Mouse (Mus musculus): ENCODE results near the gene Rasgef1b. TPM values are rescaled to one million over a fixed set of nuclear protein-coding genes. Genes with fewer than 3 reads are reported as not detected.

Gene Rasgef1b
- polyA plus RNA-seq, 1 experiment from 2014 or later, result 25.5 TPM

GRCm38 (mm10) chr5:99496157-99496453, 232.8 kb downstream of the Rasgef1b start:
- Histone ChIP-seq H3K4me2 (ENCODE audit: low read depth, low read length, severe bottlenecking) (no peak overlapping the region), H3K36me3 (ENCODE audit: control insufficient read depth, insufficient read depth, low read length) (no peaks in the 10 kb centered on the region), H3K27ac (ENCODE audit: low read depth, low read length) (no peak overlapping the region), H3K4me1 (replicated peaks; ENCODE audit: control insufficient read depth, insufficient read depth, low read length) (peaks cover 5% of the 10 kb centered on the region; the same call in 1 of the 2 replicates), H3K27me3 (ENCODE audit: control insufficient read depth, insufficient read depth, low read length) (no peaks in the 10 kb centered on the region), H3K9ac (ENCODE audit: low read length) (no peak overlapping the region), H3K9me3 (ENCODE audit: control insufficient read depth, low read length) (no peaks in the 10 kb centered on the region), H3K4me3 (ENCODE audit: low read depth, low read length) (no peak overlapping the region)
- ATAC-seq (replicated peaks; ENCODE audit: low FRiP score) (peak; percentile 70), DNase-seq (ENCODE audit: low spot score) (no peak)
- WGBS, result 43% methylated on average over 1 of the region's 1 CpGs

GRCm38 (mm10) chr5:99495354-99496156, 233.3 kb downstream of the Rasgef1b start:
- Histone ChIP-seq H3K9ac (ENCODE audit: low read length) (no peak overlapping the region), H3K4me1 (replicated peaks; ENCODE audit: control insufficient read depth, insufficient read depth, low read length) (peaks cover 5% of the 10 kb centered on the region; the same call in 1 of the 2 replicates), H3K27me3 (ENCODE audit: control insufficient read depth, insufficient read depth, low read length) (no peaks in the 10 kb centered on the region), H3K4me2 (ENCODE audit: low read depth, low read length, severe bottlenecking) (no peak overlapping the region), H3K36me3 (ENCODE audit: control insufficient read depth, insufficient read depth, low read length) (no peaks in the 10 kb centered on the region), H3K9me3 (ENCODE audit: control insufficient read depth, low read length) (no peaks in the 10 kb centered on the region), H3K27ac (ENCODE audit: low read depth, low read length) (peak overlapping the region; percentile 43; the same call in 1 of the 2 replicates), H3K4me3 (ENCODE audit: low read depth, low read length) (no peak overlapping the region)
- DNase-seq (ENCODE audit: low spot score), result no peak
- 77% methylated on average over 10 of the region's 10 CpGs for WGBS
- ATAC-seq (replicated peaks; ENCODE audit: low FRiP score), result no peak

DNA sequence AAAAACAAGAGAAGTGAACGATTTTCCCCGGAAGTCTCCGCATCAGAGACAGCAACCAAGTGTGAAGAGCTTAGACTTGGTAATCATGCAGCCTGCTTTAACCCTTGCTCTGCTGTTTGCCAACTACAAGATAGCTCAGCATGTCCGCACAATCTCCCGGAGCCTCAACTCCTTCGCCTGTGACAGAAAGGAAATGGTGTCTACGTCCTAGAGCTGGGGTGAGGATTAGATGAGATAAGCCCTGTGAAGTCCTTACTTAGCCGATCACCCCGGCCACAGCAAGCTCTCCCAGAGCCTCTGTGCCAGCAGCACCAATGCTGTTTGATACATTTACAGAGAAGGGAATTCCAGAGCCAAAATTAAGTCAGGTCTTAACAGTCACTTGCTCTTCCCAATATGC, 235.0 kb downstream of the Rasgef1b start:
- DNase-seq (ENCODE audit: low spot score), result no peak
- Histone ChIP-seq H3K4me3 (ENCODE audit: low read depth, low read length) (no peak overlapping the region), H3K4me1 (replicated peaks; ENCODE audit: control insufficient read depth, insufficient read depth, low read length) (peaks cover 5% of the 10 kb centered on the region; the same call in 1 of the 2 replicates), H3K4me2 (ENCODE audit: low read depth, low read length, severe bottlenecking) (no peak overlapping the region), H3K27me3 (ENCODE audit: control insufficient read depth, insufficient read depth, low read length) (no peaks in the 10 kb centered on the region), H3K9ac (ENCODE audit: low read length) (no peak overlapping the region), H3K9me3 (ENCODE audit: control insufficient read depth, low read length) (no peaks in the 10 kb centered on the region), H3K27ac (ENCODE audit: low read depth, low read length) (no peak overlapping the region), H3K36me3 (ENCODE audit: control insufficient read depth, insufficient read depth, low read length) (no peaks in the 10 kb centered on the region)
- no peak for ATAC-seq (replicated peaks; ENCODE audit: low FRiP score)
- 64% methylated on average over 9 of the region's 9 CpGs for WGBS

DNA sequence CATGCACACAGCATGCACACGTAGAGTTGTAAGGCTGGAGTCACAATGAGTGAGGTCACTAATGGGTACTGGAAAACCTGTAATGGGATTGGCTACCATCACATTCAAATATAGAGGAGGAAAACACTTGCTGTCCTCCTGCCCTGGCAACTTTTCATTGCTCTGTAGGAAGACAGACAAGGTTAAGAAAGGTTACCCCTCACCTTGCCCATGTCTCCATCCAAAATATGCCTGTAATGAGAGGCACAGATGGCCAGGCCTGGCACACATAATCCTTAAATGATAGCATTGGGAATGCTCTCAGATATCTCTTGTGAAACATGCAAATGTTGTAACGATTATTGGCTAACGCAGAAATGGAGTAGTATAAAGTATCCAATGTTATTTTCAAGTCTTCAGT, 235.8 kb downstream of the Rasgef1b start:
- H3K27ac ChIP-seq (ENCODE audit: low read depth, low read length), result no peak overlapping the region
- peaks cover 5% of the 10 kb centered on the region; the same call in 1 of the 2 replicates for H3K4me1 ChIP-seq (replicated peaks; ENCODE audit: control insufficient read depth, insufficient read depth, low read length)
- no peaks in the 10 kb centered on the region for H3K36me3 ChIP-seq (ENCODE audit: control insufficient read depth, insufficient read depth, low read length)
- H3K9me3 ChIP-seq (ENCODE audit: control insufficient read depth, low read length), result no peaks in the 10 kb centered on the region
- H3K4me2 ChIP-seq (ENCODE audit: low read depth, low read length, severe bottlenecking), result no peak overlapping the region
- DNase-seq (ENCODE audit: low spot score), result no peak
- H3K9ac ChIP-seq (ENCODE audit: low read length), result no peak overlapping the region
- 83% methylated on average over 3 of the region's 3 CpGs for WGBS
- H3K27me3 ChIP-seq (ENCODE audit: control insufficient read depth, insufficient read depth, low read length), result no peaks in the 10 kb centered on the region
- H3K4me3 ChIP-seq (ENCODE audit: low read depth, low read length), result no peak overlapping the region
- ATAC-seq (replicated peaks; ENCODE audit: low FRiP score), result no peak

DNA sequence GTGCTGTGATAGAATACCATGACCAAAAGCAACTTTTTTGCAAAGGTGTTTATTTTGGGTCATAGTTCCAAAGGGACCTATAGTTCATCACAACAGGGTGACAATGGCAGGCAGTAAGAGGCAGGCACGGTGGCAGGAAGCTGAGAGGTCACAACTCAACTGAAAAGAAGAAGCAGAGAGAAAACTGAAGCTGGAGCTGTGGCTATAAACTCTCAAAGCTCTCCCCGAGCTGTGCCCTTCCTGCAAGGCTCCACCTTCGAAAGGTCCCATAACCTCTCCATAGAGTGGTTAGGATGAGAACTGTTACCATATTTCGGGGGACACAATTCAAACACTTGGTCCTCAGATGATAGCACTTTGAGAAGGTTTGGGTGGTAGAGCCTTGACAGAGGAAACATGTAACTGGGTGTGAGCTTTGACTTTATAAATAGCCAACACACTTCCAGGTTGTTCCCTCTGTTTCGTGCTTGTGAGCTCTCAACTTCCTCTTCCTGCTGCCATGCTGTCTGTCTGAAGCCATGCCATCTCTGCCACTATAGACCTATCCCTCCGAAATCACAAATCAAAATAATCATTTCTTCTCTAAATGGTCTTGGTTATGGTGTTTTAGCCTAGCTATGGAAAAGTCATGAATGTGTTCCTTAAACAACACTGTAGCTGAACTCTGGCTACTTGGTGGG, 240.2 kb downstream of the Rasgef1b start:
- Histone ChIP-seq H3K4me2 (ENCODE audit: low read depth, low read length, severe bottlenecking) (no peak overlapping the region), H3K9ac (ENCODE audit: low read length) (no peak overlapping the region), H3K4me1 (replicated peaks; ENCODE audit: control insufficient read depth, insufficient read depth, low read length) (peaks cover 5% of the 10 kb centered on the region), H3K4me3 (ENCODE audit: low read depth, low read length) (no peak overlapping the region), H3K27me3 (ENCODE audit: control insufficient read depth, insufficient read depth, low read length) (peaks cover 3% of the 10 kb centered on the region), H3K27ac (ENCODE audit: low read depth, low read length) (no peak overlapping the region), H3K9me3 (ENCODE audit: control insufficient read depth, low read length) (no peaks in the 10 kb centered on the region), H3K36me3 (ENCODE audit: control insufficient read depth, insufficient read depth, low read length) (no peaks in the 10 kb centered on the region)
- DNase-seq (ENCODE audit: low spot score) (no peak), ATAC-seq (replicated peaks; ENCODE audit: low FRiP score) (no peak)
- WGBS, result 88% methylated on average over 6 of the region's 6 CpGs

- Histone ChIP-seq H3K36me3 (ENCODE audit: control insufficient read depth, insufficient read depth, low read length) (no peaks in the 10 kb centered on the region), H3K4me2 (ENCODE audit: low read depth, low read length, severe bottlenecking) (no peak overlapping the region), H3K9ac (ENCODE audit: low read length) (no peak overlapping the region), H3K27ac (ENCODE audit: low read depth, low read length) (no peak overlapping the region), H3K9me3 (ENCODE audit: control insufficient read depth, low read length) (no peaks in the 10 kb centered on the region), H3K4me3 (ENCODE audit: low read depth, low read length) (no peak overlapping the region), H3K27me3 (ENCODE audit: control insufficient read depth, insufficient read depth, low read length) (peaks cover 9% of the 10 kb centered on the region), H3K4me1 (replicated peaks; ENCODE audit: control insufficient read depth, insufficient read depth, low read length) (peaks cover 5% of the 10 kb centered on the region)
- ATAC-seq (replicated peaks; ENCODE audit: low FRiP score) (peak; percentile 75), DNase-seq (ENCODE audit: low spot score) (peak; percentile 61)
- WGBS, result 39% methylated on average over 5 of the region's 5 CpGs
Measured at GRCm38 (mm10) chr5:99487009-99487858, 241.6 kb downstream of the Rasgef1b start.

DNA sequence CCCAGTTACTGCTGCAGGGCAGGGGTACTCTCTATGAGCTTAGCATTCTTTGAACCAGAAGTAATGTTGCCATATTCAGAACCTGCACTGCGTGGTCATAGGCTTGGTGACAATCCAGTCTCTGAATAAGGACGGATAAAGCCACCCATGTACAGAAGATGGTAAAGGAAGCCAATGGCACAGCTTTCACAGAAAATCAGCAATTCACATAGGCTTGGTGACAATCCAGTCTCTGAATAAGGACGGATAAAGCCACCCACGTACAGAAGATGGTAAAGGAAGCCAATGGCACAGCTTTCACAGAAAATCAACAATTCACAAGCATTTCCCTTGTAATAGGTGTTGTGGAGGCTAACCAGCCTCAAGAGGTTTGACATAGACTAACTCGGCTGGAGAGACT, 245.7 kb downstream of the Rasgef1b start:
- DNase-seq (ENCODE audit: low spot score) (no peak), ATAC-seq (replicated peaks; ENCODE audit: low FRiP score) (no peak)
- no peak overlapping the region for H3K4me3 ChIP-seq (ENCODE audit: low read depth, low read length)
- no peak overlapping the region for H3K9ac ChIP-seq (ENCODE audit: low read length)
- no peaks in the 10 kb centered on the region for H3K9me3 ChIP-seq (ENCODE audit: control insufficient read depth, low read length)
- no peaks in the 10 kb centered on the region for H3K36me3 ChIP-seq (ENCODE audit: control insufficient read depth, insufficient read depth, low read length)
- H3K4me2 ChIP-seq (ENCODE audit: low read depth, low read length, severe bottlenecking), result no peak overlapping the region
- H3K4me1 ChIP-seq (replicated peaks; ENCODE audit: control insufficient read depth, insufficient read depth, low read length), result peaks cover 14% of the 10 kb centered on the region
- WGBS, result 77% methylated on average over 5 of the region's 5 CpGs
- no peak overlapping the region for H3K27ac ChIP-seq (ENCODE audit: low read depth, low read length)
- peaks cover 12% of the 10 kb centered on the region for H3K27me3 ChIP-seq (ENCODE audit: control insufficient read depth, insufficient read depth, low read length)

GRCm38 (mm10) chr5:99482524-99482923, 246.3 kb downstream of the Rasgef1b start:
- no peak overlapping the region for H3K27ac ChIP-seq (ENCODE audit: low read depth, low read length)
- DNase-seq (ENCODE audit: low spot score) (no peak), ATAC-seq (replicated peaks; ENCODE audit: low FRiP score) (no peak)
- WGBS, result 89% methylated on average over 6 of the region's 6 CpGs
- no peak overlapping the region for H3K4me2 ChIP-seq (ENCODE audit: low read depth, low read length, severe bottlenecking)
- H3K4me1 ChIP-seq (replicated peaks; ENCODE audit: control insufficient read depth, insufficient read depth, low read length), result peaks cover 14% of the 10 kb centered on the region
- H3K36me3 ChIP-seq (ENCODE audit: control insufficient read depth, insufficient read depth, low read length), result no peaks in the 10 kb centered on the region
- no peak overlapping the region for H3K4me3 ChIP-seq (ENCODE audit: low read depth, low read length)
- no peak overlapping the region for H3K9ac ChIP-seq (ENCODE audit: low read length)
- H3K9me3 ChIP-seq (ENCODE audit: control insufficient read depth, low read length), result no peaks in the 10 kb centered on the region
- H3K27me3 ChIP-seq (ENCODE audit: control insufficient read depth, insufficient read depth, low read length), result peaks cover 16% of the 10 kb centered on the region
